Mouse (Mus musculus) frontal cortex, postnatal 14 days (tissue): ENCODE results near the gene Zfhx3.
A peak's percentile ranks its signal among the peaks of the same experiment; 100 is the strongest.

Experiments used
- DNase-seq, 2 experiments: peaks; one replicate each; pipeline ENCODE4 v3.0.0; 2022; ENCODE audit warnings: low spot score in 2 of 2

The Zfhx3 gene

DNA sequence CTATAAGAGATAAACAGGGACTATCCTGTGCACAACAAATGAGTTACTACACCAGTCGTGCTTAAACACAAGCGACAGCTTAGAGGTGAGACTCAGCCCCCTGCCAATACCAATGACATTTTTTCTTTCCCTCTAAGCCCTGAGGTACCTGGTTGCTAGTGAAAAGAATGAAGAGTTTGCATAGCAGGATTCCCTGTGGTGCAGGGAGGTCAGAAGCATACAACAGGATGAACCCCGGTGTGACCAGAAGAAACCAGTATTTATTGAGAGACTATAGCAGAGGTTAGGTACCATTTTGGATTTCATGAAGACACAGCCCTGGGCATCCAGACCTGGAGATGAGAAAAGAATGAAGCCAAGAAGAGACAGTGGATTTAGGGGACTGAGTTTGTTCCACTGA is 498.0 kb downstream of the Zfhx3 start:
- DNase-seq = no peak

- no peak for DNase-seq
These were observed 508.4 kb downstream of the Zfhx3 start for GRCm38 (mm10) chr8:108450847-108451246.

DNA sequence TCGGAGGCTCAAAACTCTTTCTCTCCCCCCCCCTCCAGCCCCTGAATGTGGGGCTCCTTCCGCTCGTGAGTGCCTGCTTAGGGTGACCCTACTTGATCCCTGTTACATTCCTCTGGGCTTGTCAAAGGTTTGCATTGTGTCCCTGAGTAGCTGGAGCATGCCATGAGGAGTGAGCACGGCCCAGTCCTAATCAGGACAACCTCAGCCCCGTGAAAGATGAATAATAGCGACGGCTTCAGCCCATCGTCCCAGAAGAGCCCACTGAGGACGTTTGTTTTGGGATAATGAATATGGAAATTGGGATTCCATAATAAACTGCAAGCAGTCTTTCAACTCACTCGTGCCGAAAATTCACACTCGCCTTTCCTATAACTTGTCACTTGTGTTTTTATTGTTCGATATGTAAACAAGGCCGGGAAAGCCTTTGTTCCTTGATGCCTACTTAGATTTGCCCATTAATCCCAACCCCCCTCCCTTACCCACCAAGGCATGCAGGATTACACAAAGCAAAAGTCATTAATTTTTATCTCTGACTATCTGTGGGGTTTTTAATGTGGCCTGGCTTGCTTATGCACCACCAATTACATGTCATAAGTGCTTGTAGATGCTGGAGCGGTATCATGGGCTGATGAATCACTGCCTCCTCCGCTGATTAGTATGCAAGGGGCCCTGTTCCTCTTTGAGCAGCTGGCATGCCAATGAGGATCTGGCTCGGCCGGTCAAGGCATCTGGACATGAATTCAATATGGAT is 512.3 kb downstream of the Zfhx3 start:
- DNase-seq = peak in 1 of 2 experiments; percentile 7

DNA sequence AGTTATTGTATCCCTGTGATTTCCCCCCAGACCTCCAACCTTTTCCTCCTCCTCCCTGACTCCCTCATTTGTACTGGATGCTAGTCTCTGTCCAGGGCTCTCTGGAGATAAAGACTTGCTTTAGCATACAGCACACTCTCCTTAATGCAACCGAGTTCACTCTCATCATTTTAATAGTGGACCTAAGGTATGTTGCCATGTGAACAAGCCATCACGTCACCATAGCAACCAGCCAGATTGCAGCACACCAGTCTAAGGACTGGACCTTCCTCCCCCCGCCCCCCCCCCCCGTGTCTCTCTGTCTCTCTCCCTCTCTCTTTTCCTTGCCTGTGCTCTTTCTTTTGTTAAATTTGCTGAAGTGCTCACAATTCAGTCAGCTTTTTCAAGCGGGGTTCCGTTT is 524.2 kb downstream of the Zfhx3 start:
- DNase-seq = no peak

- DNase-seq = no peak
These were observed 525.0 kb downstream of the Zfhx3 start for GRCm38 (mm10) chr8:108467172-108468035.

DNA sequence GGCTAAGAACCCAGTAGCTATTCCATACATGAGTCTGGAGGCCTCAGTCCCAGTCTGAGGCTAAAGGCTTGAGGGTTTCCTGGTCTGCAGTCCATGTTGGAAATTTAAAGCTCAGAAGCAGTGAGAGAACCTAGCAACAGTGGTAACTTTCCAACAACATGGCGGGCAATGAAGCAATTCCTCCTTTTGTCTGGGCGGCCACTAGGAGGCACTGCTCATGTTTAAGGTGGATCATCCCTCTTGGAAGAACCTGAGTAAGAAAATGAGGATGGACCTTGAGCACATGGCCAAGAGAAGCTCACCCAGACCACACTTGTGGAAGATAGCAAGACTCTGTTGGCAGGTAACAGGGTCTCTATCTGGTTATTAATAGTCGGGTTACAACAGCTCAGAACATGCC is 527.8 kb downstream of the Zfhx3 start:
- no peak for DNase-seq

GRCm38 (mm10) chr8:108474556-108474955 is 532.1 kb downstream of the Zfhx3 start:
- no peak for DNase-seq

- DNase-seq = no peak
These were observed 535.7 kb downstream of the Zfhx3 start for GRCm38 (mm10) chr8:108478131-108478530.

GRCm38 (mm10) chr8:108480141-108480540 is 537.7 kb downstream of the Zfhx3 start:
- no peak for DNase-seq

DNA sequence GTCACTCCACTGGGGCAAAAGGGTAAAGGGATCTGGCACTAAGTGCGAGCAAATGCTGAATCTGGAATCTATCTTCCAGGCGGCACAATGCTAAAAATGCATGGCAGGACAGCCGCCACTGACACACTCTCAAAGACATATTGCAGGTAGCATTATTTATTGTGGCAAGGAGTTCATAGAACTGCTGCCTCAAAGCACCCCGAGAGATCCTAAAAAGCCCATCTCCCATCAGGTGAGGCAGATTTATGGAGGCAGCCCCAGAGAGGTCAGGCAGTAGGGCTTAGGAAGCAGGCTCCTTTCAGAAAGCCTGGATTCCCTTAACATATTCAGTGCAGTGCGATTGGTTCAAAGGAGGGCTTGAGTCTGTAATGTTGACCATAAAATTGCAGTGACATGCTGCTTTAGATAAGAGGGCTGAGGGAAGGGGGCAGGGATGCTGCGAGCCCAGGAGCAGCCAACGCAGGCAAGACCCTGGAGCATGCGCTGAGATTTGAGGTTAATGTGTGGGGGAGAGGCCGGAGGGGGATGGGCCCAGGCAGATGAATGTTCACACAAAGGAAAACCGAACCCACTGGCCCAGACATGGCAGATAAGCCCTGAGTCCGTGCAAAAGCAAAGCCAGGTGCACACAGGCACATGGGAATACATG is 538.8 kb downstream of the Zfhx3 start:
- DNase-seq = no peak

DNA sequence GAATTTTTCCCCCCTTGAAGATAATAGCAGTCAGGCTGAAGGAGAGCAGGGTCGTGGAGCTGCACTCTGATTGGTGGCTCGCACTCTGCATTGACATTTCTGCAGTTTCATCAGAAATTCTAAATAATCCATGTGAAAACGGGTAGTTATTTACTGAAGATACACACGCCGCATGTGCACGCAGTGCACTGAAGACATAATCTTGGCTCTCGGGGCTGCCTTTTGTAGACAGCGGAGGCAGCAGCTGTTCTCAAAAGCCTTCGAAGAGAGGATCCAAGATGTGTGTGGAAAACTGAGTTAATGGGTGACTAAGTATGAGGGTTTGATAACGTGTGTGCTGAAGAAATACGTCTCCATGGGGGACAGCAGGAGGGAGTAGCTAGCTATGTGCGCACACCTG is 553.7 kb downstream of the Zfhx3 start:
- DNase-seq = no peak

DNA sequence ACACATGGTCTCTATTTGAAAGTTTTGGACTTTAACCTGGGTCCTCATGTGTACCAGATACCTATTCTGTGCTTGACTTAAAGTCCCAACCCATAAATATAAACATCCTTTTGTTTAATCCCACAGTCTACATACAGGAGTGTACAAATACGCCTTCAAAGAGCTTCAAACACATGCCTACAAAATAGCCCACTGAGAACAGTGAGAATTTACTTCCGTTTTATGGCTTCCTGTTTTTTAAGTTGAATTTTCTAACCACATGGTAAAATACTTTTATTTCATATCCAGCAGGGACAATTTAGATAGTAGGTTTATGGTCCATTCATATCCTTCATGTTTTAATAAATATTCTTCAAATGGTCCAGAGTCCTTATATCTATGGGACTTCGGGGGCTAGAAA is 564.3 kb downstream of the Zfhx3 start:
- DNase-seq = no peak

GRCm38 (mm10) chr8:108507769-108508168 is 565.3 kb downstream of the Zfhx3 start:
- DNase-seq = no peak

DNA sequence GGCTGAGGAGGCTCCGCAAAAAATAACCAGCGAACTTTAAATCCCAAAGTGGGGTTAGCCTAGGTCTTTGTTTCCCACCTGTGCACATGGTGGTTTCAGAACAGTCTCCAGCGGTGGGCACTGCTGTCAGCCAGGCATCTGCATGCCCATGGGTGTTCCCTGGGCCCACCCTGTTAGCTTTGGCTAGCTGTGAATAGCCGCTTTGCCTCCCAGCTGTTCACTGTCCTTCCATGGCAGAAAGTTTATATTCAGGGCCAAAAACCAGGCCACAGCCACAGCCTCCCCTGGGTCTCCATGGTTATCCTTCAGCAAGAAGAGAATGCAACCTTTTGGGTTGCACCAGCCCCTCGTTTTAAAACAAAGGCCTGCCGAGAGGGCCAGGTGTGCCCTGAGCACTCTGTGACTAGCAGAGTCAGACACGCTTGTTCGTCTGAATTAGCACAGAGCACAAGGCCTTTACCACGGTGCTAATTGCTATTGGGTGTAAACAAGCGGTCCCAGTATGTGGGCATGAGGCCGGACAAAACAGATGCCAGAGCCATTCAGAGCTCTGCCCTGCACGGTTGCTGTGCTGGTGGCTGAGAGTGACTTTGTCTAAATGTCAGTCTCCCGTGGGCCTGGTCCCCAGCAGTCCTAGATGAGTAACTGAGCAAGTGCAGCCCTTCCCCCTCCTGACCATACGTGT is 568.3 kb downstream of the Zfhx3 start:
- DNase-seq = no peak

DNA sequence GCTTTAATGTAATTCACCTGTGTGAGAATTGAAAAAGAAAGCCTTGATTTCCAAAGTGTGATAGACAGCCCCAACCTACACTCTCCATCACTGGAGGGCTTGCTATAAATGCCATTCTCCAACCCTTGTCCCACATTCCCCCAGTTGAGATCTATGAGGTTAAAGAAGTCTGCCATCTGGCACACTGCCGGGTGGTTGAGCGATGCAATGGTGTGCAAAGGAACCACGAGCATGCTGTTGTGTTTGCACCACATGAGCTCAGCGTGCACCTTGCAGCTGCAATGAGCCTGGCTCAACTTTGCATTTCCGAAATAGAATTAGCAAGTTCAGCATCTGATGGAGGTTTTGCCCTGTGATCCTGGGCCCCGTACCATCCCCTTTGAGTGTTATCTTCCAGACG is 575.7 kb downstream of the Zfhx3 start:
- DNase-seq = no peak

- no peak for DNase-seq
These were observed 579.6 kb downstream of the Zfhx3 start for GRCm38 (mm10) chr8:108522050-108522449.

GRCm38 (mm10) chr8:108529421-108529820 is 587.0 kb downstream of the Zfhx3 start:
- no peak for DNase-seq

DNA sequence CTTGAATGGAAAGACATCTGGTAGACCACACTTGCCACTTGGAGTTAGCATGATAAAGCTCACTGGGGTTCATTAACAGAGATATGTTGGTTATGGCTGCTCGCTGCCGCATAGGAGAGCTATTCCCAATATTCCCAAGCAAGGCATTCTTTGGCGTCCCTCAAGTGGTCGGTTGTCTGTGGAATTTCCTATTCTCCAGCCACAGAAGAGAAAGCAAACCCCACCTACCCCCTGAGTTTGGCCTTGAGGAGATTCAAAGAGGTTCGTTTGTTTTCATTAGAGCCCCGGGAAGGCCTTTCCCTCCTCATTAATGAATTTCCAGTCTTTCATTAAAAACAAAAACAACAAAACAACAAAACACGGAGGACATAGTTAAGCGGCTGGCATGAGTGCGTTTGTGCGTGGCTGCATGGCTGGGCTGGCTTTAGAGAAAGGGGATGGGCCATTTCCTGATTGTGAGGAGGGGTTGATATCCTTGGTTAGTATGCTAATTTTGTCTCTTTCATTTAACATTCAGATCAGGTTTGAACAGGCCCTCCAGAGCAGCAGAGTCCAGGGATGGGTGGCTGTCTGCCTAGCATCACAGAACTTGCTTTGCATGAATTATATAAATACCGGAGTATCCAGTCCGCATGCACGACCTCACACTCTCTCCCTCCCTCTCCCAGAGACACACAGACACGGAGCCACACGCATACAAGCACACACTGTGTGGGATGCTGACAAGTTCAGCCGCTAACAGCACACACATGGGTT is 592.9 kb downstream of the Zfhx3 start:
- no peak for DNase-seq

- DNase-seq = no peak
These were observed 593.7 kb downstream of the Zfhx3 start for GRCm38 (mm10) chr8:108536186-108536585.

- DNase-seq = no peak
These were observed 594.5 kb downstream of the Zfhx3 start for GRCm38 (mm10) chr8:108536911-108537351.
